Mouse (Mus musculus) right cerebral cortex, postnatal 4 days (tissue): ENCODE results near the gene Foxj2.

Experiments
- DNase-seq: peaks from one replicate; pipeline ENCODE4 v3.0.0-alpha.2; 2022

Foxj2 gene

GRCm38 (mm10) chr6:122879141-122879735 is 59.5 kb downstream of the Foxj2 start:
- DNase-seq: no peak

DNA sequence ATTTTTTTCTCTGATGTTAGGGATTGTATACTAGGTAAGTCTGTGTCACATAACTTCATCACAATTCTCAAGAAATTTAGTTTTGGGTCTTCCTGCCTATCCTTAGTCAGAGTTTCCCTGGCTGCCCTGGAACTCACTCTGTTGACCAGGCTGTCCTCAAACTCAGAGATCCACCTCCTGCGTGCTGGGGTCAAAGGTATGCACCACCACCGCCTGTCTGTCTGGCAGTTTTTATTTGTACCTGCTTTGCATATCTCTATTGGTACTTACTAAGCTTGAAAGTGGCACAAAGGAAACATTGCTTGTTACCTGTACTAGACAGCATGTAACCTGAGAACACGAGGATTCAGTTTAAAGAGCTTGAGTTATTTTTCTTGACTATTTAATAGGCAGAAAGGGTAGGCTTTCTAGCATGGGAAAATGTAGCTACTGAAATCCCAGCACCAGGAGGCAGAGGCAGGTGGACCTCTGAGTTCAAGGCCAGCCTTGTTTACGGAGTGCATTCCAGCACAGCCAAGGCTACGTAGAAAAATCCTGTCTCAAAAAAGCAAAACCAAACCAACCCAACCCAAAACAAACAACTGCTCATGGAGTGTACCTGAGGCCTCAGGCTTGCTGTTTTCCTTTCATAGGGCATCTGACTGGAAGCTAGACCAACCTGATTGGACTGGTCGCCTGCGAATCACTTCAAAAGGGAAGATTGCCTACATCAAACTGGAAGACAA is 60.2 kb downstream of the Foxj2 start:
- DNase-seq: no peak

- no peak for DNase-seq
Measured at GRCm38 (mm10) chr6:122881287-122881686, 61.6 kb downstream of the Foxj2 start.

DNA sequence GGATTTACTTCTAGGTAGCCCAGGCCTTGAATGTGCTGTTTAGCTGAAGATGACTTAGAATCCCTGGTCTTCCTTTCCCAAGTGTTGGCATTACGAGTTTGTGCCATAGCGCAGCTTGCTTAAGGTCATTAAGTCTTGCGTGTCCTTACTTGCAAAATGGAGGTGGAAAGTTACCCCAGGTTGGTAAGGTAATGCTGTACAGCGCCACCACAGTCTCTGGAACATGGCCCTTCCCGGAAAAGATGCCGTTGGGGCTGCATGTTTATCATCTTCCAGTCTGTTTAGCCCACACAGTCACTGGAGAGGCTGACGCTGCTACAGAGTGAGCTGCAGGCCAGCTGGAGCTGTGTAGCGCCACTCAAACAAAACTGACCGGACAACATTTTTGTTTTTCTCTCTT is 63.9 kb downstream of the Foxj2 start:
- DNase-seq: no peak

- DNase-seq: no peak
Measured at GRCm38 (mm10) chr6:122889599-122889998, 69.9 kb downstream of the Foxj2 start.

GRCm38 (mm10) chr6:122892442-122893049 is 72.8 kb downstream of the Foxj2 start:
- peak; percentile 78 for DNase-seq
